Mouse (Mus musculus) testis, adult 2 months (tissue): ENCODE measurements around the gene Grik2.

ENCODE experiments used
- CTCF ChIP-seq: fragments of 200-500 bp; IDR thresholded peaks from 2 replicates; pipeline ENCODE4 v1.5.1; 2012; ENCODE audit warnings: low read depth, mild to moderate bottlenecking, inconsistent platforms, low read length, moderate library complexity; ENCODE audit not compliant: control insufficient read depth, insufficient read depth, insufficient replicate concordance
- POLR2A ChIP-seq: fragments of 200-500 bp; IDR thresholded peaks from 2 replicates; pipeline ENCODE4 v1.6.1; 2012; ENCODE audit warnings: low read depth, mild to moderate bottlenecking, inconsistent platforms, low read length, moderate library complexity; ENCODE audit not compliant: control insufficient read depth

- TF ChIP-seq CTCF (no peak), POLR2A (no peak)
These were observed 268.8 kb downstream of the Grik2 start for GRCm38 (mm10) chr10:49519752-49520151.
